Mouse (Mus musculus): ENCODE results near the gene Coasy.

- no peak for TF ChIP-seq POLR2A (IDR thresholded peaks at IDR 0.05; ENCODE audit: borderline replicate concordance, insufficient read depth, low read length)
- no peak for TF ChIP-seq CTCF (IDR thresholded peaks at IDR 0.05; ENCODE audit: borderline replicate concordance, insufficient read depth, low read depth, low read length)
These were observed 706 bp upstream of the Coasy start for GRCm38 (mm10) chr11:101081659-101082058.

All from cerebellum, adult 2 months (tissue).